Mouse (Mus musculus) spleen, adult 2 months (tissue): ENCODE measurements around the gene Tmem119.

Source experiments
- CTCF ChIP-seq: fragments of 200-500 bp; IDR thresholded peaks from 2 replicates; pipeline ENCODE4 v1.5.1; 2011; ENCODE audit warnings: mild to moderate bottlenecking, inconsistent platforms; ENCODE audit not compliant: insufficient read depth, insufficient read length, insufficient replicate concordance; ENCODE audit errors: extremely low read depth
- POLR2A ChIP-seq: fragments of 200-500 bp; IDR thresholded peaks from 2 replicates; pipeline ENCODE4 v1.6.1; 2011; ENCODE audit warnings: low read depth, low read length, inconsistent platforms

DNA sequence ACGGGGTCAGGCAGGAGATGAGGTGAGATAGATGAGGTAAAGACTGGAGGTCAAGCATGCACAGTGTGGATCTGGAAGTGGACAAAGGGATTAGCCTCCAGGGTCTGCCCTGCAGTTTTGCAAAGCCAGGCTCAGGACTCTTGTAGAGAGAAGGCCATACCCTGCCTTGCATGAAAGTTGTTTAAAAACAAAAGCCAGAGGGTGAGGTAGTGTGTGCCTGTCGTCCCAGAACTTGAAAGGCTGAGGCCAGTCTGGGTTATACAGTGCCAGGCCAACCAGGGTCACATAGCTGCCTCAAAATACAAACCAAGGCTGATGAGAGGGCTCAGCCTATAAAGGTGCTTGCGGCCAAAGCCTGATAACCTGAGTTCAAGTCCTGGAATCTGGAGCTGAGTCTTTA, 31.4 kb upstream of the Tmem119 start:
- TF ChIP-seq CTCF (no peak), POLR2A (no peak)
